16 mouse cellular contexts compared by ENCODE assay signal in the genomic region with DNA sequence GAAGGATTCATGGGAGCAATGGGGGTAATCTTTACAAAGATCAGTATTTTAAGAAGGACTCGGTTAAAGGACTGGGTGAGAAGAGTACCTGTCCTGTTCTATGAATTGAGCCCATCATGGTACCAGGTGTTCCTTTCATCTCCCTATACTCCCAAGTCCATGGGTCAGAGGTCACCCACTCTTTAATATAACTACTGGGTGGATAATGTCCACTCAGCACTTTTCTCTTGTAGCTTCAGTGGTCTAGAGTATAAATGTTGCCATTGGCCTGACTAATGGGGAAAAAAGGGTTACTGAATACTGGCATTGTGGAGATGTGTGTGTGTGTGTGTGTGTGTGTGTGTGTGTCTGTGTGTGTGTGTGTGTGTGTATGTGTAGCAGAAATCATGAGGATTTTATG.
"Had no signal": no experiment of that assay in that cellular context is flagged by ENCODE, and none has a peak within 500 bp of the region (broad histone marks: within the 10 kb centered on the region; RNA-seq: fewer than 3 reads in every experiment).

No protein-coding gene starts in this region.

- H3K27ac ChIP-seq: neural tube, embryonic 12.5 days; neural tube, embryonic 13.5 days; neural tube, embryonic 15.5 days; stomach, embryonic 15.5 days; stomach, postnatal 0 days had no signal

- H3K36me3 ChIP-seq: neural tube, embryonic 12.5 days; neural tube, embryonic 13.5 days; neural tube, embryonic 15.5 days; stomach, embryonic 15.5 days had no signal

- H3K27me3 ChIP-seq: neural tube, embryonic 12.5 days; neural tube, embryonic 13.5 days; neural tube, embryonic 15.5 days; stomach, embryonic 15.5 days had no signal

- H3K4me1 ChIP-seq: neural tube, embryonic 12.5 days; neural tube, embryonic 13.5 days; stomach, embryonic 15.5 days had no signal

- H3K4me3 ChIP-seq: neural tube, embryonic 12.5 days; neural tube, embryonic 13.5 days; neural tube, embryonic 15.5 days; stomach, embryonic 15.5 days had no signal

- H3K4me2 ChIP-seq: neural tube, embryonic 12.5 days; neural tube, embryonic 13.5 days; neural tube, embryonic 15.5 days; stomach, embryonic 15.5 days had no signal

- DNase-seq: retina, postnatal 1 day; right cerebral cortex, adult 18-20 months; right cerebral cortex, postnatal 14 days; right cerebral cortex, postnatal 25 days; right cerebral cortex, postnatal 4 days; spleen, adult 18-20 months; thymus, adult 18-20 months; thymus, postnatal 14 days; thymus, postnatal 25 days; thymus, postnatal 36 days; thymus, postnatal 4 days had no signal

- H3K9me3 ChIP-seq: neural tube, embryonic 12.5 days; neural tube, embryonic 13.5 days; neural tube, embryonic 15.5 days; stomach, embryonic 15.5 days had no signal

- H3K9ac ChIP-seq: neural tube, embryonic 12.5 days; neural tube, embryonic 13.5 days; neural tube, embryonic 15.5 days; stomach, embryonic 15.5 days had no signal
